Mouse (Mus musculus): Measurements from ENCODE around the gene Inf2. TPM values are rescaled to one million over a fixed set of nuclear protein-coding genes. Genes with fewer than 3 reads are reported as not detected.

Gene Inf2
- total and polyA plus RNA-seq, 2 experiments from 2014 or later: 2.7 to 17.1 TPM

- H3K9me3 ChIP-seq (replicated peaks; ENCODE audit: control insufficient read depth, low read length): no peaks in the 10 kb centered on the region
- no peaks in the 10 kb centered on the region for H3K36me3 ChIP-seq (replicated peaks; ENCODE audit: control insufficient read depth, insufficient read depth, low read length)
- ATAC-seq (ENCODE audit: insufficient read depth, low read depth) (peak; percentile 69), DNase-seq (ENCODE audit: low spot score) (peak; percentile 83)
- H3K27ac ChIP-seq (ENCODE audit: low read depth): no peak overlapping the region
- H3K27me3 ChIP-seq (ENCODE audit: control insufficient read depth, insufficient read depth, low read length): no peaks in the 10 kb centered on the region
- H3K9ac ChIP-seq (replicated peaks; ENCODE audit: low read depth, low read length): no peak overlapping the region
- TF ChIP-seq CTCF (IDR thresholded peaks at IDR 0.05; ENCODE audit: low read depth): peak; percentile 97
- no peak for TF ChIP-seq EP300 (IDR thresholded peaks at IDR 0.05; ENCODE audit: low read depth)
- H3K4me3 ChIP-seq (ENCODE audit: low read depth, low read length): no peak overlapping the region
- H3K4me1 ChIP-seq (ENCODE audit: control insufficient read depth, insufficient read depth): no peaks in the 10 kb centered on the region
- 8% methylated on average over 11 of the region's 11 CpGs for WGBS
- H3K4me2 ChIP-seq (ENCODE audit: low read depth, low read length): no peak overlapping the region
Observed at GRCm38 (mm10) chr12:112542920-112543300, 45.7 kb upstream of the Inf2 start.

GRCm38 (mm10) chr12:112543941-112544340 is 44.6 kb upstream of the Inf2 start:
- Histone ChIP-seq H3K4me3 (ENCODE audit: low read depth, low read length) (no peak overlapping the region), H3K9ac (replicated peaks; ENCODE audit: low read depth, low read length) (no peak overlapping the region), H3K9me3 (replicated peaks; ENCODE audit: control insufficient read depth, low read length) (no peaks in the 10 kb centered on the region), H3K36me3 (replicated peaks; ENCODE audit: control insufficient read depth, insufficient read depth, low read length) (no peaks in the 10 kb centered on the region), H3K4me2 (ENCODE audit: low read depth, low read length) (no peak overlapping the region), H3K27ac (ENCODE audit: low read depth) (no peak overlapping the region), H3K27me3 (ENCODE audit: control insufficient read depth, insufficient read depth, low read length) (no peaks in the 10 kb centered on the region), H3K4me1 (ENCODE audit: control insufficient read depth, insufficient read depth) (no peaks in the 10 kb centered on the region)
- WGBS: 69% methylated on average over 9 of the region's 9 CpGs
- TF ChIP-seq EP300 (IDR thresholded peaks at IDR 0.05; ENCODE audit: low read depth): no peak
- TF ChIP-seq CTCF (IDR thresholded peaks at IDR 0.05; ENCODE audit: low read depth): no peak
- DNase-seq (ENCODE audit: low spot score) (no peak), ATAC-seq (ENCODE audit: insufficient read depth, low read depth) (no peak)

- no peak for DNase-seq (ENCODE audit: low spot score)
- no peak for ATAC-seq (ENCODE audit: insufficient read depth, low read depth)
- no peaks in the 10 kb centered on the region for H3K36me3 ChIP-seq (replicated peaks; ENCODE audit: control insufficient read depth, insufficient read depth, low read length)
- TF ChIP-seq CTCF (IDR thresholded peaks at IDR 0.05; ENCODE audit: low read depth) (no peak), EP300 (IDR thresholded peaks at IDR 0.05; ENCODE audit: low read depth) (no peak)
- WGBS: 33% methylated on average over 12 of the region's 12 CpGs
- no peak overlapping the region for H3K27ac ChIP-seq (ENCODE audit: low read depth)
- no peak overlapping the region for H3K4me3 ChIP-seq (ENCODE audit: low read depth, low read length)
- H3K4me2 ChIP-seq (ENCODE audit: low read depth, low read length): no peak overlapping the region
- no peaks in the 10 kb centered on the region for H3K4me1 ChIP-seq (ENCODE audit: control insufficient read depth, insufficient read depth)
- no peak overlapping the region for H3K9ac ChIP-seq (replicated peaks; ENCODE audit: low read depth, low read length)
- H3K9me3 ChIP-seq (replicated peaks; ENCODE audit: control insufficient read depth, low read length): no peaks in the 10 kb centered on the region
- H3K27me3 ChIP-seq (ENCODE audit: control insufficient read depth, insufficient read depth, low read length): no peaks in the 10 kb centered on the region
Observed at GRCm38 (mm10) chr12:112544946-112545701, 43.5 kb upstream of the Inf2 start.

- Histone ChIP-seq H3K27ac (ENCODE audit: low read depth) (no peak overlapping the region), H3K9me3 (replicated peaks; ENCODE audit: control insufficient read depth, low read length) (no peaks in the 10 kb centered on the region), H3K4me1 (ENCODE audit: control insufficient read depth, insufficient read depth) (no peaks in the 10 kb centered on the region), H3K4me2 (ENCODE audit: low read depth, low read length) (no peak overlapping the region), H3K4me3 (ENCODE audit: low read depth, low read length) (no peak overlapping the region), H3K36me3 (replicated peaks; ENCODE audit: control insufficient read depth, insufficient read depth, low read length) (no peaks in the 10 kb centered on the region), H3K9ac (replicated peaks; ENCODE audit: low read depth, low read length) (no peak overlapping the region), H3K27me3 (ENCODE audit: control insufficient read depth, insufficient read depth, low read length) (no peaks in the 10 kb centered on the region)
- no peak for DNase-seq (ENCODE audit: low spot score)
- no peak for ATAC-seq (ENCODE audit: insufficient read depth, low read depth)
- WGBS: 94% methylated on average over 8 of the region's 8 CpGs
- no peak for TF ChIP-seq EP300 (IDR thresholded peaks at IDR 0.05; ENCODE audit: low read depth)
- TF ChIP-seq CTCF (IDR thresholded peaks at IDR 0.05; ENCODE audit: low read depth): no peak
Observed at GRCm38 (mm10) chr12:112546110-112546509, 42.5 kb upstream of the Inf2 start.

- TF ChIP-seq EP300 (IDR thresholded peaks at IDR 0.05; ENCODE audit: low read depth) (no peak), CTCF (IDR thresholded peaks at IDR 0.05; ENCODE audit: low read depth) (no peak)
- WGBS: 93% methylated on average over 1 of the region's 1 CpGs
Observed at GRCm38 (mm10) chr12:112549287-112549686, 39.3 kb upstream of the Inf2 start.

More at GRCm38 (mm10) chr12:112549287-112549686, 39.3 kb upstream of the Inf2 start:
- Histone ChIP-seq H3K4me1 (ENCODE audit: control insufficient read depth, insufficient read depth) (no peaks in the 10 kb centered on the region; the same call in 1 of the 2 replicates), H3K4me2 (ENCODE audit: low read depth, low read length) (no peak overlapping the region), H3K36me3 (replicated peaks; ENCODE audit: control insufficient read depth, insufficient read depth, low read length) (no peaks in the 10 kb centered on the region), H3K9me3 (replicated peaks; ENCODE audit: control insufficient read depth, low read length) (no peaks in the 10 kb centered on the region), H3K27ac (ENCODE audit: low read depth) (no peak overlapping the region), H3K27me3 (ENCODE audit: control insufficient read depth, insufficient read depth, low read length) (no peaks in the 10 kb centered on the region), H3K9ac (replicated peaks; ENCODE audit: low read depth, low read length) (no peak overlapping the region), H3K4me3 (ENCODE audit: low read depth, low read length) (no peak overlapping the region)
- ATAC-seq (ENCODE audit: insufficient read depth, low read depth): no peak
- no peak for DNase-seq (ENCODE audit: low spot score)
